Mouse (Mus musculus) central nervous system, embryonic 14 days (tissue): ENCODE measurements around the gene Chchd3. TPM values are rescaled to one million over a fixed set of nuclear protein-coding genes. Genes with fewer than 3 reads are reported as not detected.

Experiments used
- polyA plus RNA-seq: library from polyadenylated mRNA; depleted of rRNA; stranded (reverse); fragments of >200 nt; gene quantifications from 2 replicates; pipeline ENCODE4 v1.2.3, GENCODE M21; 2012; rRNA removed

Gene Chchd3
- 99.0 and 114 TPM in 2 replicates for polyA plus RNA-seq

GRCm38 (mm10) chr6:33059735-33060576 is at the start of gene Chchd3:
Chchd3 (minus strand) TSS chr6:33060260.

Other genes starting within 250 kb of the Chchd3 start
- 24.1 and 26.9 TPM in 2 replicates for gene Exoc4, start 188.8 kb upstream of the Chchd3 start, polyA plus RNA-seq